Mouse (Mus musculus): Measurements from ENCODE around the gene Lep. TPM values are rescaled to one million over a fixed set of nuclear protein-coding genes. Genes with fewer than 3 reads are reported as not detected.

The Lep gene
- not detected in 2 replicates for polyA plus RNA-seq (2016; fragmentation: Nextera tagmentation; extraction: Ambion mirVana)

DNA sequence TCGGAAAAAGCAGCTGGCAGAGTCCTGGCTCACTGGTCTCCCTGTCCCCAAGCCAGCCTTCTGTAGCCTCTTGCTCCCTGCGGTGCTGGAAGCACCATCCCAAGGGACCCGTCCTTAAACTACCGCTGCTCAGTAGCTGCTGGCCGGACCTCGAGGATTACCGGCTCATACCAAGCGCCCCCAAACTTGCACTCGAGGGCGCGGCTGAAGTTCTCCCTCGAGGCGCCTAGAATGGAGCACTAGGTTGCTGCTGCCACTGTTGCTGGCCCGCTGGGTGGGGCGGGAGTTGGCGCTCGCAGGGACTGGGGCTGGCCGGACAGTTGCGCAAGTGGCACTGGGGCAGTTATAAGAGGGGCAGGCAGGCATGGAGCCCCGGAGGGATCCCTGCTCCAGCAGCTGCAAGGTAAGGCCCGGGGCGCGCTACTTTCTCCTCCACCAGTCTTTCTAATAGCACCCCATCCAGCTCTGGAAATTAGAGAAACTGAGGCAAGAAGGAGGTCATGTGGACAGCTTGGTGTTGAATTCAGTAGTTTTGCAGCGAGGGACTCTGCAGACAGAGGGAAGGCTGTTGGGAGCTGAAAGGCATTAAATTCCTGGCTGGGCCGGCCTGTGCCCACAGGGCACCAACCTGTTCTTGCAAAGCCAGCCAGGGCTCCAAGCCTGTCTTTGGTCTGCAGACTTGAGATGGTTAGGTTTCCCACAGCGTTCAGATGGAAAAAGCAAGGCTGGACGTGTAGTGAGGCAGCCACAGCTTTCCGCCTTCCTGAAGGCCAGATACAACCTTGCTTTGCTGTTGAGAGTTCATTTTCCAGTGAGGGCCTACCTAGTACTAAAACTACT is at the start of gene Lep:
TSS of gene Lep (plus strand) at position 375 of the 840 bp plus-strand sequence.
- Histone ChIP-seq H3K36me3 (no peaks in the 10 kb centered on the region), H3K27me3 (ENCODE audit: insufficient read depth, poor library complexity, severe bottlenecking) (no peaks in the 10 kb centered on the region), H3K4me1 (replicated peaks) (no peaks in the 10 kb centered on the region), H3K4me3 (no peak within 1 kb of the TSS), H3K9me3 (no peaks in the 10 kb centered on the region), H3K27ac (no peak within 1 kb of the TSS; the same call in 1 of the 2 replicates)
- WGBS: 70% methylated on average over 28 of the region's 28 CpGs
- DNase-seq (ENCODE audit: low spot score): no peak

DNA sequence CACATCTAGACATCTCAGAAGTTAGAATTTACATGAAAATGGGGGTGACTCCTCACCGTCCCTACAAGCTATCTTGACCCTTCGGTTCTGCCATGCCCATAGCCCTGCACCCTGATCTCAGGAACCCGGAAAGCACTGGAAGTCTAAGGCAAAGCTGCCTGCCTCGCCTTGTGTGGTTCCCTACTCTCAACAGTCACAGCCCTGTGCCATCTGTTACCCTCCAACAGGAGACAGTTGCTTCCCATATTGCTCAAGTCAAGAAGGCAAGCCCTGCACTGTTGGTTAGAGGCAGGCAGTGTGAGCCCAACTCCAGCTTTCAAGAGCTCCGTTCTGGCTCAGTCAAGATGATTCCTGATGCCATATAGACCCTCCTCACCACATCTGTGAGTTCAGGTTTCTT is 48.4 kb upstream of the Lep start:
- no peak for DNase-seq (ENCODE audit: low spot score)

DNA sequence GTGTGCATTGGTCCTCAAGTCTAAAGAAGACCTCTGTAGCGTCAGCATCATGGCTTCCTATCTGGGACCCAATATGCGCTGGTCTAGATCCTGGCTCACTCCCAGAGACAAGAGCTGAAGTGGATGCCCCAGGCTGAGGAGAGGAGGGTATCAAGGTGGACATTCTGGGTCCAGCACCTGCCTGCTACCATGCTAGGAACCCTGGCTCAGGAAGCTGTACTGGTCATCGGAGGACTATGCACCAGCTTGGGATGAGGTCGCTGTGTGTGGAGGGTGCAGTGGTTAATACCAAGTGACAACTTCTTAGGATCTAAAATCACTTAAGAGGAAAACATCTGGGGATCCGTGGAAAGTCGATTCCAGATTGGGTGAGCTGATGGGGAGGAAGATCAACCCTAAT is 46.8 kb upstream of the Lep start:
- Histone ChIP-seq H3K4me3 (no peak overlapping the region), H3K36me3 (no peaks in the 10 kb centered on the region), H3K27me3 (ENCODE audit: insufficient read depth, poor library complexity, severe bottlenecking) (peaks cover 25% of the 10 kb centered on the region), H3K4me1 (replicated peaks) (peaks cover 13% of the 10 kb centered on the region), H3K27ac (no peak overlapping the region), H3K9me3 (no peaks in the 10 kb centered on the region)
- 89% methylated on average over 6 of the region's 6 CpGs for WGBS
- no peak for DNase-seq (ENCODE audit: low spot score)

More for the DNA sequence above, 48.4 kb upstream of the Lep start:
- peaks cover 3% of the 10 kb centered on the region; the same call in 1 of the 2 replicates for H3K4me1 ChIP-seq (replicated peaks)
- H3K4me3 ChIP-seq: no peak overlapping the region
- 88% methylated on average over 5 of the region's 5 CpGs for WGBS
- H3K9me3 ChIP-seq: no peaks in the 10 kb centered on the region
- H3K27me3 ChIP-seq (ENCODE audit: insufficient read depth, poor library complexity, severe bottlenecking): peaks cover 14% of the 10 kb centered on the region
- no peak overlapping the region for H3K27ac ChIP-seq
- no peaks in the 10 kb centered on the region for H3K36me3 ChIP-seq

DNA sequence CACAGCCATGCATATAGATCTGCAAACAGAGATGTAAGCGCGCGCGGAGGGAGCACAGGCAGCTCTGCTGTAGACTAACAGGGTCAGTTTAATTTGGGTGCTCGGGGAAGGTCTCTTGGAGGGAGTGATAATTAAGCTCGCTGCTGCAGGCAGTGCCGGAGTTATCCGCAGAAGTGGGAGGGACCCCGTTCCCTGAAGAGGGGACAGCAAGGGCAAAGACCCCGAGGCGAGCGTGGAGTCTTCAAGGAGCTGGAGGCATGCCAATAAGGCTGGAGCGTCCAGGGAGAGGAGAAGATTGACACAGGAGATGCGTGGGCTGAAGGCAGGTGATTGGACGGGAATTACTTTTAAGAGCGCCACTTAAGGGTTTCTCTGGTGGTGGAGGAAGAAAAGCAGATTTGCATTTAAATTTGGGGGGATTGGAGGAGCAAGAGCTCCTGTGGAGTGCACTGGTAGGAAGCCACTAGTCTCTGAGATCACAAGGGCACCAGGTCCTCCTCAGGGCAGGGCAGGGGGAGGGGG is 43.1 kb upstream of the Lep start:
- Histone ChIP-seq H3K4me3 (peak overlapping the region; percentile 43), H3K36me3 (no peaks in the 10 kb centered on the region), H3K27me3 (ENCODE audit: insufficient read depth, poor library complexity, severe bottlenecking) (peaks cover 44% of the 10 kb centered on the region), H3K4me1 (replicated peaks) (peaks cover 22% of the 10 kb centered on the region), H3K27ac (no peak overlapping the region), H3K9me3 (no peaks in the 10 kb centered on the region)
- WGBS: 2% methylated on average over 16 of the region's 16 CpGs
- DNase-seq (ENCODE audit: low spot score): peak; percentile 23

DNA sequence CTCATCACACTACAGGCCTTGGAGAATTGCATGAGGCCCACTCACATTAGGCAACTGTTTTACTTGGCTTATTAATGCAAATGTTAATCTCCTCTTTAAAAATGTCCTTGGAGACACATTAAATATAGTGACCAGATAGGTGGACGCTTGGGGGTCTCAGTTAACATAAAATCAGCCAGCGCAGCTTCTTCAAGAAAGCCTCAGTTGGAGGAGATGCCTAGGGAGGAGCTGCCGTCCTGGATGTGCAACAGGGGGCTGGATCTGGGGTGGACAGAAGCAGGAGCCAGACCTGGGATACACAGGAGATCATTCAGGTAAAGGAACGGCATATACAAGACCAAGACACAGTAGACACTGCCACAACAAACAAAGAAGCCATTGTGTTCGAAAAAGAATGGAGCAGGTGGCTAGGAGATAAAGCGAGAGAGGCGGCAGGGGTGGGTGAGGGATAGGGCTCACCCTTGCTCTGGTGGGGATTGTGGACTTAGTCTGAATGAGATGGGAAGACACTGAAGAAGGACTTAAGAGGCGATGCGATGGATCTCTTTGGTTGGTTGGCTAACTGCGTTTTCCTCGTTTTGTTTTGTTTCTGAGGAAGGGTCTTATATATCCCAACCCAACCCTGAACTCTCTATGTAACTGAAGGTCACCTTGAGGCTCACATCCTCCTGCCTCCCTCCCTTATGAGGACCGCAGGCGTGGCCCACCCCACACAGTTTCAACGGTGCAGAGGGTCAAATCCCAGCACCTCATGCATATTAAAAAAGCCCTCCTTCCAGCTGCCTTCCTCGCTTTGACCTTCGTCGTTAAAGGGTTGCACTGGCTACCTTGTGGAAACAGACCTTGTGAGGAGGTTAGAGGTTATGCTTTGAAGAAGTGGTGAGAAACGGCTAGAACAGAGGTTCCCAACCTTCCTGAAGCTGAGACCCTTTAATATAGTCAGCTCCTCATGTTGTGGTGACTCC is 40.0 kb upstream of the Lep start:
- 70% methylated on average over 18 of the region's 18 CpGs for WGBS
- H3K27me3 ChIP-seq (ENCODE audit: insufficient read depth, poor library complexity, severe bottlenecking): peaks cover 64% of the 10 kb centered on the region
- DNase-seq (ENCODE audit: low spot score): no peak
- no peak overlapping the region for H3K4me3 ChIP-seq
- H3K27ac ChIP-seq: no peak overlapping the region
- H3K4me1 ChIP-seq (replicated peaks): peaks cover 30% of the 10 kb centered on the region
- no peaks in the 10 kb centered on the region for H3K36me3 ChIP-seq
- no peaks in the 10 kb centered on the region for H3K9me3 ChIP-seq

DNA sequence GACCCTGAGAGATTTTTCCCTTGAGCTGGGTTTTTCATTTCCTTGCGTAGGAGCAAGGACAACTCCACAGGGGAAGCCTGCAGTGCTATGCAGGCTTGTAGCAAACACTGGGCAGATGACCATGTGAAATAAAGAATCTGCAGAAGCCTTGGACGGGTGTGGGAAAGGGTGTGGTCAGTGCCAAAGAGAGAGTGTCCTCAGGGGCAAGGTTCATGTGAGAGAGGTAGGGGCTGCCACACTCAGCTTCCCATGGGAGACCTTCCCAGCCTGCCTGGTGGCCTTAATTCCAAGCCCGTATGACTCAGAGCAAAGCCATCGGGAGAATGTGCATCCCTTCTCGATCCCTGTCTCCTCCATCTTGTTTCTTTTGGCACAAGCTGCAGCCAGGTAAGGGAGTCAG is 39.1 kb upstream of the Lep start:
- H3K36me3 ChIP-seq: no peaks in the 10 kb centered on the region
- H3K4me1 ChIP-seq (replicated peaks): peaks cover 33% of the 10 kb centered on the region
- H3K27me3 ChIP-seq (ENCODE audit: insufficient read depth, poor library complexity, severe bottlenecking): peaks cover 66% of the 10 kb centered on the region
- 84% methylated on average over 5 of the region's 5 CpGs for WGBS
- no peaks in the 10 kb centered on the region for H3K9me3 ChIP-seq
- H3K4me3 ChIP-seq: no peak overlapping the region
- no peak overlapping the region for H3K27ac ChIP-seq
- no peak for DNase-seq (ENCODE audit: low spot score)

DNA sequence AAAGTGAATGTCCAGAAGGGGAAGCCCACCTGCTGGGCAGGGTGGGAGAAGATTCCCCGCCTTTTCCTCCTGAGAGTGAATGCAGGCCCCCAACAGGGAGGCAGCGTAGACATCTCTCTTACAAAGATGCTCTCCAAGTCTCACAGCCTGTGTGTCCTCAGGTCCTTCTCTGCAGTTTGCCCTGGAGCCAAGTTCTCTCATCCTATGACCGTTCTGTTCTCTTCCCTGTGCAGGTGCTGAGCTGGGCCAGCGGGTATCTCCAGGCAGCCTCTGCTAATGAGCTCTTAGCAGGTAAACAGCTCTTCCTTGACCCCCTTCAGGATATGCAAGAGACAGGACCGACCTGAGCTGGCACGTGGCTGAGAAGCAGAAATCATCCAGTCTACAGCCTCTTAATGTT is 38.5 kb upstream of the Lep start:
- peaks cover 61% of the 10 kb centered on the region for H3K27me3 ChIP-seq (ENCODE audit: insufficient read depth, poor library complexity, severe bottlenecking)

DNA sequence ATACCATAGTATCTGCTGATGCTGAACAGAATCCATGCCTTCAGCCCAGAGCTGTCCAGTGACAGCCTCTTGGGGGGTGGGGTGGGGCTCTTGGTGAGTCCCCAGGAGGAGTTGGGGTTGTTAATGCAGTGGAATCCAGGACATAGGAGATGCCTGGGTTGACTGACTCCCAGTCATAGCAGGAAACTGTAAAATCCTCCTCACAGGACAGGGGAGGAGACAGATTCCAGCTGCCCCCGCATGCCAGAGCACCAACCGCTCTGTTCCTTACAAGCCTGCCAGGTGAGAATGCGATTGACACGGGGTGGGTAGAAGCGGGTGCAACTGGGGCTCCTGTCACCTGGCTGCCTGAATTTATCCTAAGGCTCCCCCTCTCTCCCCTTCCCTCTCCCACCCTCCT is 37.9 kb upstream of the Lep start:
- DNase-seq (ENCODE audit: low spot score): no peak
- Histone ChIP-seq H3K27me3 (ENCODE audit: insufficient read depth, poor library complexity, severe bottlenecking) (peaks cover 66% of the 10 kb centered on the region), H3K36me3 (no peaks in the 10 kb centered on the region), H3K9me3 (no peaks in the 10 kb centered on the region), H3K4me3 (no peak overlapping the region), H3K27ac (no peak overlapping the region), H3K4me1 (replicated peaks) (peaks cover 37% of the 10 kb centered on the region)
- 64% methylated on average over 5 of the region's 5 CpGs for WGBS

More for the DNA sequence above, 38.5 kb upstream of the Lep start:
- no peaks in the 10 kb centered on the region for H3K9me3 ChIP-seq
- no peak overlapping the region for H3K4me3 ChIP-seq
- H3K4me1 ChIP-seq (replicated peaks): peaks cover 37% of the 10 kb centered on the region
- no peak overlapping the region for H3K27ac ChIP-seq
- no peaks in the 10 kb centered on the region for H3K36me3 ChIP-seq
- no peak for DNase-seq (ENCODE audit: low spot score)
- 46% methylated on average over 6 of the region's 6 CpGs for WGBS

DNA sequence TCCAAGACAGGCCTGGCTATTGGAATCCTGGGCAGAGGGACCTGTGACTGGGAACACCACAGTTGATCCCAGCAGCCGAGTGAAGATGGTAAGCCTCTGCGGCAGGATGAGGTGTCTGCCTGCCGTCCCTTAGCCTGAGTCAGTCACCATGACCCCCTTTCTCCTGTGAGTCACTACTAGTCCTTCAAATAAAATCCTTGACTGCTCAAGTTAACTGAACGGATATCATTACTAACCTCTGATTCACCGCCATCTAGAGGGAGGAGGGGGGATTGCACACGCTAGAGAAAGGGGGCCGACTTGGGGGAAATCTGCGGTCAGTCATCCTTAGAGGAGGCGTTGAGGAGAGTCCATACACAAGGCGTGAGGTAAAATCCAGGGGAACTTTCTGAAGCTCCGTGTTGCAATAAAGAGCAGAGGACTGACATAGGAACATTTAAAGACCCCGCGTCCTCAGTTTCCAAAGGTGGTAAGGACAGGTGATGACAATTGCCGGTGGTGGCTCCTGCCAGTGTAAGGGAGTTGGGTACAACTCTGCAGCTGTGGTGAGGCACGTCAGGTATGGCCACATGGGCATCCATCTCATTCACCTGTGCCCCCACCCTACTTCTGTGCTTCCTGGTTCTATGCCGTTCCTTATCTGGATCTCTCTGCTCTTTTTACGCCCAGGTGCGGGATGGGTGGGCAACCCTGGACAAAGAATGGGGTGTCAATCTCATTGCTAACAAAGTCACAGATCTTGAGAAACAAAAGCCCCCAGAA is 36.6 kb upstream of the Lep start:
- H3K36me3 ChIP-seq: no peaks in the 10 kb centered on the region
- peak; percentile 73 for DNase-seq (ENCODE audit: low spot score)
- H3K9me3 ChIP-seq: no peaks in the 10 kb centered on the region
- WGBS: 36% methylated on average over 18 of the region's 18 CpGs
- H3K4me3 ChIP-seq: 0 out of 2 replicates have a peak overlapping the region, but pooled peaks have one; percentile 14
- peaks cover 32% of the 10 kb centered on the region for H3K4me1 ChIP-seq (replicated peaks)
- peaks cover 57% of the 10 kb centered on the region for H3K27me3 ChIP-seq (ENCODE audit: insufficient read depth, poor library complexity, severe bottlenecking)
- peak overlapping the region; percentile 80 for H3K27ac ChIP-seq

DNA sequence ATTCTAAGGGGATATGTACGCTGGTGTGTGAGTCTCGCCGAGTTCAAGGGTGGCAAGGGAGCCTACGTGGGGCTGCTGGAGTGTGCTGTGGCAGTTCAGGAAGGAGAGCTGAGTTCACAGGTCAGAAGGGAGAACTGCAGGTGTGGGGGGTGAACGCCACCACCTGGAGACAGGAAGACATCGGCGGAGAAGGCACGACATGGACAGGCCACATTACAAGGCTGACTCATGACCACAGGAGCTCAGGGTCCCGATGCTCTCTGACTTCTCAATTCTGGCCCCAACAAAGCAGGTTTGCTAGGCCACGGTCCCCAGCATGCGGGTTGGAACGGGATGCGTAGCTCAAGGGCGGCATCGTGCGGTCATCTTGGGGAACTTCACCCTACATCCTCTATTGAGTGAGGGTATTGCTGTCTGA is 36.0 kb upstream of the Lep start:
- WGBS: 9% methylated on average over 16 of the region's 16 CpGs
- H3K27ac ChIP-seq: peak overlapping the region; percentile 80
- peaks cover 51% of the 10 kb centered on the region for H3K27me3 ChIP-seq (ENCODE audit: insufficient read depth, poor library complexity, severe bottlenecking)
- H3K9me3 ChIP-seq: no peaks in the 10 kb centered on the region
- peaks cover 32% of the 10 kb centered on the region for H3K4me1 ChIP-seq (replicated peaks)
- peak overlapping the region; percentile 14; the same call in 1 of the 2 replicates for H3K4me3 ChIP-seq
- DNase-seq (ENCODE audit: low spot score): peak; percentile 83
- H3K36me3 ChIP-seq: no peaks in the 10 kb centered on the region

DNA sequence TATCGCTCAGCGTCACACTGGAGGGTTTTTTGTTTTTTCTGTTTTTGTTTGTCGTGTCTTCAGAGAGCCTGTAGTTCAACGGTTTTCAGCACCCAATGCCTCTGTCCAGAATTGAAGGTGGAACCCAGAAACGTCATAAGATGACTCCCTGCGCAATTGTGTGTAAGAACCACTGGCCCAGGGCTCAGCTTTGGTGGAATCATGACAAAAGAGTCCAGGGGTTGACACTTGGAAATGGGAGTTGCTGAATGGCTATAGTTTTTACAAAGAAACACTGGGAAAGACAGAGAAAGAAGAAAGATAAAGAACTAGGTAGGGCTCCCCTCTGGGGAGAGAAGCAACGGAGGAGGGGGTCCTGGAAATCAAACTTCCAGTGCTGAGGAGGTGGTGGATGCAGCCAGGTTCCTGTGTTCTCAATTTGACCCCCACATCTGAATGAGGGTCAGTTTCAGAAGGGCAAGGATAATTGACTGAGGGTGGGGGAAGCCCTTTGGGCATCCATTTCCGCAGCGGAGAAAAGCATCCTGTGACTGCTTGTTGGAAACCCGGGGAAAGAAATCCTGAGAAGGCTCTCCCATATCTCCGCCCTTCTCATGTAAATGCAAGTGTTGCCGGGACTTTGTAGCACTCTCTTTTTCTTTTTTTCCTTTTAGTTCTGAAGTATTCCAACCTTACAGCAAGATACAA is 34.1 kb upstream of the Lep start:
- Histone ChIP-seq H3K27ac (no peak overlapping the region), H3K36me3 (no peaks in the 10 kb centered on the region), H3K4me1 (replicated peaks) (peaks cover 23% of the 10 kb centered on the region), H3K9me3 (peaks cover 6% of the 10 kb centered on the region; the same call in 1 of the 2 replicates), H3K4me3 (no peak overlapping the region), H3K27me3 (ENCODE audit: insufficient read depth, poor library complexity, severe bottlenecking) (peaks cover 47% of the 10 kb centered on the region)
- DNase-seq (ENCODE audit: low spot score): no peak
- WGBS: 30% methylated on average over 12 of the region's 12 CpGs

Measured in hindbrain, embryonic 10.5 days (tissue).